Mouse (Mus musculus) cerebellum, adult 2 months (tissue): ENCODE measurements around the gene Sycn.

Experiments used
- CTCF ChIP-seq: fragments of 200-500 bp; IDR thresholded peaks from 2 replicates; pipeline ENCODE4 v1.5.1; 2011; ENCODE audit warnings: low read depth, mild to moderate bottlenecking, control low read depth, low read length, moderate library complexity, borderline replicate concordance; ENCODE audit not compliant: insufficient read depth
- POLR2A ChIP-seq: fragments of 200-500 bp; IDR thresholded peaks from 2 replicates; pipeline ENCODE4 v1.6.1; 2011; ENCODE audit warnings: low read length, control low read depth, borderline replicate concordance; ENCODE audit not compliant: insufficient read depth

DNA sequence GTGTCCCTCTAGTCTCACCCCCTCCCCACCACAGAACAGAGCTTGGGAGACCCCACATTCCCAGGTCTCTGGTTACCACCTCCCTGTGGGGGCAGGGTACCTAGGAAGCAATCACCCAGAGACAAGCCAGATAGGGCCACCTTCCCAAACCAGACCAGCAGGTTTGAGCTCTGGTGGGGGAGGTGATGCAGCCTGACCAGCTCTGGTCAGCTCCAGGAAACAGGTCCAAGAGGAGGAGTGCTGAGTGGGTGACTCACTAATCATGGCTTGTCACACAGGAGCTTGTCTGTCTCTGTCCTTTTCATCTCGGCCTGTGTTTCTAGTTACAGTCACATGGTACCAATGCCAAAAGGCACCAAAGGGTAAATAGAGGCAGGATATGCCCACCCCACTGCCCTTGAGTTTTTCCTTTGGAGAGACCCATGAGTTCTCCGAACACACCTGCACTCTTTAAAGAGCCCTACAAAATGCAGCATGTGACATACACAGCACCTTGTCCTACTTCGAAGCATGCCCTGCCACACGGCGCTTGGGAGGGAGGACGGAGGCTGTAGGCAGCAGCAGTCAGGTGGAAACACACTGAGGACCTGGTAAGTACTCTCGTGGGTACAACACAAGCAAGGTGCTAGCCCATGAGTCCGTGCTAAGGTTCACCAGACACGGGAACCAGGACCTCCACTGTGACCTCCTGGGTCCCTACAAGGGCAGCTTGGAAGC, 37.3 kb downstream of the Sycn start:
- TF ChIP-seq CTCF (no peak), POLR2A (no peak)
